Mouse (Mus musculus) lung, postnatal 0 days (tissue): ENCODE data around the gene Ntn4.

Experiments
- CTCF ChIP-seq: IDR thresholded peaks from 2 replicates; pipeline ENCODE4 v1.5.1; 2016; ENCODE audit warnings: antibody characterized with exemption, mild to moderate bottlenecking
- EP300 ChIP-seq: IDR thresholded peaks from 2 replicates; pipeline ENCODE4 v1.6.1; 2016; ENCODE audit warnings: antibody characterized with exemption, mild to moderate bottlenecking, control low read depth

DNA sequence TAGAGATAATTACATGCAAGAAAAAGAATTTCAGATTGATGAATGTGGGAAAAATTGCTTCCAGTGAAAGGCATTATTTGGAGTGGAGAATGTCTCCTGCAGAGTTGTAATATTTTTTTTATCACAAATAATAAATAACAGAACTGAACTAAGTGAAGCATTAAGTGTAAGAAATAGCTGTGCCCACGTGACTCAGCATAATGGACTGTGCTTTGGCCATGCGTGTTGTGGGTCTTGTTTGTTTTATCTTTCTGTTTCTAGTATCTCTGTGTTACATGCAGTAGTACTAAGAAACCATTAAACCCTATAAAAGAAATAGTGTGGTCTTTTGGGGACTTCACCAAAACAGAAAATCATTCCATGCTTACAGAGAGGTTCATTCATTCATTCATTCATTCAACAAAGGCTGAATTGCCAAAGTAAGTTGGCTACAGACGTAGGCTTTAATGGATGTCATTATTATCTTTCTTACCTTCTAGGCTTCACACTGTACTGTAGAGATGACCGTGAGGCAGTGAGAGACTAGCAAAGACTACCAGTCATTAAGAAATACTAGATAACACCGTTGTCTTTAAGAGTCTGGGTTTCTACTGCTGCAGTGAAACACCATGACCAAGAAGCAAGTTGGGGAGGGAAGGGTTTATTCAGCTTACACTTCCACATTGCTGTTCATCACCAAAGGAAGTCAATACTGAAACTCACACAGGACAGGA is 81.3 kb downstream of the Ntn4 start:
- no peak for TF ChIP-seq CTCF
- no peak for TF ChIP-seq EP300
